8 mouse cellular contexts compared by ENCODE assay signal in genomic region chr8:106415182-106415971, GRCm38 (mm10). TPM values are rescaled to one million over a fixed set of nuclear protein-coding genes. Genes with fewer than 3 reads are reported as not detected.
DNase-seq lines count a peak whose midpoint lies in the region; ATAC-seq lines count a peak whose summit lies in the region.

TSS of gene Zfp90 (plus strand) at chr8:106415327.

- no peaks in the 10 kb centered on the region for H3K27me3 ChIP-seq in hindbrain, embryonic 14.5 days (ENCODE audit: control insufficient read depth, insufficient read depth, low read length)

- H3K36me3 ChIP-seq in hindbrain, embryonic 14.5 days (replicated peaks; ENCODE audit: control insufficient read depth, insufficient read depth) = peaks cover 29% of the 10 kb centered on the region

- WGBS in hindbrain, embryonic 14.5 days = under 1% methylated on average over 46 of the region's 46 CpGs

- H3K9ac ChIP-seq in hindbrain, embryonic 14.5 days = peak within 1 kb of the TSS; percentile 98

- H3K27ac ChIP-seq in hindbrain, embryonic 14.5 days = peak within 1 kb of the TSS; percentile 97

- peaks cover 6% of the 10 kb centered on the region for H3K4me1 ChIP-seq in hindbrain, embryonic 14.5 days (replicated peaks; ENCODE audit: control insufficient read depth, insufficient read depth, low read length)

- peaks cover 15% of the 10 kb centered on the region for H3K9me3 ChIP-seq in hindbrain, embryonic 14.5 days (ENCODE audit: control insufficient read depth, low read length)

- peak within 1 kb of the TSS; percentile 87 for H3K4me3 ChIP-seq in hindbrain, embryonic 14.5 days (replicated peaks; ENCODE audit: low read length)

- peak within 1 kb of the TSS; percentile 79 for H3K4me2 ChIP-seq in hindbrain, embryonic 14.5 days (replicated peaks)

- peak; percentile 98 for ATAC-seq in hindbrain, embryonic 14.5 days (ENCODE audit: low FRiP score)

- peak; percentile 97 for DNase-seq in NIH3T3 (ENCODE audit: low read depth)
- peak; percentile 98 for DNase-seq in cerebellum, postnatal 10 days
- DNase-seq in frontal cortex, postnatal 14 days (ENCODE audit: low spot score in 2 of 2) = peak; percentile 92
- DNase-seq in hindbrain, embryonic 14.5 days (ENCODE audit: low spot score) = peak; percentile 95
- DNase-seq in layer of hippocampus, postnatal 36 days = peak; percentile 92
- peak; percentile 96 for DNase-seq in lung, postnatal 36 days
- peak; percentile 97 for DNase-seq in retina, postnatal 1 day
- DNase-seq in urinary bladder, adult 18-20 months (ENCODE audit: low spot score in 2 of 2) = peak; percentile 85 to 88

RNA-seq across cellular contexts. Expression of gene Zfp90, which starts in this region (rescaled TPM):
- 40.3 and 41.7 TPM in 2 replicates for polyA plus RNA-seq in hindbrain, embryonic 14.5 days (2014; fragmentation: Nextera tagmentation; extraction: Ambion mirVana)
- total RNA-seq in layer of hippocampus, postnatal 36 days (2021) = 10 to 100 TPM; 12.6 to 14.0 TPM

Comparison
In these comparisons a context has a peak if more than half of its experiments do, and no peak if none do; other contexts are left out.
1. Peak in every context shown above with its lines: DNase-seq, ATAC-seq, H3K4me3 ChIP-seq and H3K27ac ChIP-seq.